Mouse (Mus musculus): Measurements from ENCODE around the gene Tmem169.

The Tmem169 gene

DNA sequence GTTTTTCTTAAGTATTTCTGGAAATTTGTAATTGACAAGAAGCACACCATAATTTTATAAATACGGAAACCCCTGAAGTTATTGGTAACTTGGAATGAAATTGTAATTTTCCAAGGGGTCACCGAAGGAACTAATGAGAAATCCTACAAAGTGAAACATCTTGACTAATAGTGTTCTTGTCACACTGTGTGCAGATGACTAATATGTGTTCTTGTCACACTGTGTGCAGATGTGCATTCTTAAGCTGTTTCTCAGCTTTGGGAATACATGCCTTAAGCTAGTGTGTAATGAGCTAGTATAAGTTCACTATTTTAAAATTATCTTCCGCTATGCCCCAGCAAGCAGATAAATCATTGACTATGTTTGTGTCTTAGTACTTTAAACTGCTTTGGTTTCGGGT is 39.1 kb downstream of the Tmem169 start:
- DNase-seq (ENCODE audit: low spot score in 2 of 2): no peak

GRCm38 (mm10) chr1:72326162-72326821 is 42.1 kb downstream of the Tmem169 start:
- no peak for DNase-seq (ENCODE audit: low spot score in 2 of 2)

DNA sequence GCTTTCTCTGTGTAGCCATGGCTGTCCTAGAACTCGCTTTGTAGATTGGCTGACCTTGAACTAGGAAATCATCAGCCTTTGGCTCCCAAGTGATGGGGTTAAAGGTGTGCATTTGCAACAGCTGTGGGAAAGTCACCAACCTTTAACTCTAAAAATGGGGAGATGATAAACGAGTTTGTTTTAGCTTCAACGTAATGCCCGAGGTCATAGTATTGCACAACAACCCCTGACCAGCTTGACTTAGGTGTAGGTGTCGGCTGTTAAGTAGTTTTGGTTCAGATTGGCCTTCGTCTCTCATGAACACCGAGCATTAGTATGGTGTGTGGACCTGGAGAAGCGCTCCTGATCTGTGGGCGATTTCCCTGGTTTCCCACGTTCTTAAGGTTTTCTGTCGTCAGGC is 50.6 kb downstream of the Tmem169 start:
- no peak for DNase-seq (ENCODE audit: low spot score in 2 of 2)

DNA sequence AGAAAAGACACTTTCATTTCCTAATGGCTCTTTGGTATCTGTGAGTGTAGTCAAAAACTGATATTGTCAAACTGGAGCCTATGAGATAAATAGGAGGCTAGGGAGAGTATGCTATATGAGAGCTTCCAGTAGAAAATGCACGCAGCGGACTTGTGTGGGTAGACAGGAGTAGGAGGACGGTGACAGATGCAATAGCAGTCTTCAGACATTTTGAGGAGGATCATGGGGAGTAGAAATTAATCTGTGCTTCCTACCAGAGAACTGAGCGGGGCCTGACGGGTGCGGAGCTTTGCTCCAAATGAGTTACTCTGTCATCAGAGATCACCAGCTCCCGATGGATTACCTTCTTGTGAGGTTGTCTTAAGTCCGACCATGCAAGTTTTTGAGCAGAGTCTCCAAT is 52.6 kb downstream of the Tmem169 start:
- no peak for DNase-seq (ENCODE audit: low spot score in 2 of 2)

DNA sequence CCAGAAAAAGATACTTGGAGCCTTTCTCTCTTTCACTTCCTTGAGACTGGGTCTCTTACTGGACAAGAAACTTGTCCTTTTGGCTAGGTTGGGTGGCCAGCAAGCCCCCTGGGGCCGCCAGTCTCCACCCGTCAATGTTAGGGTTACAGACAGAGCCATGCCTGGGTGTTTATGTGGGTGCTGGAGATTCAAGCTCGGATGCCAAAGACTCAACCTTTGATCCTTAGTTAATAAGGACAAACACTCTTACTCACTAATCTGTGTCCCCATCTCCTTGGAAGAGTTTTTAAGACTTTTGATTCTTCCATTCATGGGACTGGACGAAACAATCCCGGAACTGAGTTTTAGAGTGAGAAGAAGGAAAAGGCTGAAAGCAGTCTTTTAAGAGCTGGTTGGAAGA is 54.2 kb downstream of the Tmem169 start:
- no peak for DNase-seq (ENCODE audit: low spot score in 2 of 2)

DNA sequence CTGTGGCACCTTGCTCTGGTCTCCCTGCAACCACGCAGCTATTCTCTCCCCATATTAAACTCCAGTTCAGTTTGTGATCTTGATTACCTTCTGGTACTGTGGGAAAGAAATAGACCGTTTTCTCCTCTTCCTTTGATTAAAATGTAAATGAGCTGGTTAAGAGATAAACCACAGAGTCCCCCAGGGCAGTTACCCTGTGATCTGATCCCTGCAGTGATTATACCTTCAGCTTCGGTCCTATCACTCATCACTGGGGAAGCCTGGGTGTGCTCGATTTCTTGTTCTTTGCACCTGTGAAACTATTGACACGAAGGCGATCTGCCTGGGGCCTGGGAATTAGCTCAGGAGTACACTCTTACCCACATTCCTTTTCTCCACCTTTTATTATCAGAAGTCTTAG is 63.7 kb downstream of the Tmem169 start:
- DNase-seq (ENCODE audit: low spot score in 2 of 2): no peak

All from thymus, postnatal 10 days (tissue).